Mouse (Mus musculus): ENCODE measurements around the gene Arhgap20.

GRCm38 (mm10) chr9:51761003-51761402 lies 4.1 kb upstream of the Arhgap20 start:
- TF ChIP-seq CTCF (IDR thresholded peaks at IDR 0.05; ENCODE audit: insufficient read depth, low read depth, low read length) = no peak
- no peak for TF ChIP-seq POLR2A (IDR thresholded peaks at IDR 0.05; ENCODE audit: insufficient read depth, low read depth, low read length)
